Mouse (Mus musculus): Measurements from ENCODE around the gene Hdac4.
A peak's percentile ranks its signal among the peaks of the same experiment; 100 is the strongest.

Hdac4 gene

DNA sequence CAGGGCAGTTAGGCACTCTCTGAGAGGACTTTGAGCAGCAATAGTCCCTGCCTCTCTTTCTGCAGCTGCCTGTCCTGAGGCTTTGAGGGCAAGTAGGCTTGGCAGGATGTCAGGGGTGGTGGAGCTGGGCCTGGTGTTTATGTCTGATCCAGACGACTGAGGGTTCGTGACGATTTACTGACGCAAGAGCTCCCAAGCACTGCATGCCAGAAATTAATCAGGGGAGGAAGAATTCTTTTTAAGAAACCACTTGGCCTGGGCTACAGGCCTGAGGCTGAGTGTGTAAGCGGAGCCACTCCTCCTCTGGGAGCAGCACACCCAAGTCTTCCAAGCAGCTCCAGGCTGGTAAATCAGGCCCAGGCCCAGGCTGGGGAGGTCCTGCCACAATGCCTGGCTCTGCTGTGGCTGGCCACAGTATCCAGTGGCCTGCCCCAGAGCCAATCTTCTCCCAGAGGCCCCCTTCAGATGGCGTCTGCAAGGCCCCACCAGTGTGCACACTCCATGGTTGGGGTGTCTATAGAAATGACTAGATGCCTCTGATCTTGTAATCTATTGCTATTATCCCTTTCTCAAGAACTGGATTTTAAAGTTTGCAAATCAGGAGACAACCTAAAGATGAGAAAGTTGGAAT is 64.9 kb downstream of the Hdac4 start:
- DNase-seq (ENCODE audit: low read depth): peak; percentile 100

DNA sequence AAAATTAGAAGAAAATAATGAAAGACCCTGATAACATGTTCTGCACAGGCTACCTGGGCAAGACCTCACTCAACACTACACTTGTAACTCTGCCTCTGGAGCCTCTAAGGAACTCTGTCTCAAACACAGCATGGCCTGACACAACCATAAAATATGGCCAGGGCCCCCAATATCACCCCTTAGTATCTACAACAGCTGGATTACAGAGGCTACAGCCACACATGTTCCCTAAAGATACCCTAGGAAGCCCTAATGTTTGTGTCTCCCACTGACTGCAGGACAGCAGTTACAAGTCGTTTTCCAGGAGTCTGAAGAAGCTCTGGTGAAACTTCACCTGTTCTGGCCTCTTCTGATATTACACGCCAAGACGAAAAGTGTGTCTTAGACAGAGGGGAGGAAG is 65.7 kb downstream of the Hdac4 start:
- no peak for DNase-seq (ENCODE audit: low read depth)

DNA sequence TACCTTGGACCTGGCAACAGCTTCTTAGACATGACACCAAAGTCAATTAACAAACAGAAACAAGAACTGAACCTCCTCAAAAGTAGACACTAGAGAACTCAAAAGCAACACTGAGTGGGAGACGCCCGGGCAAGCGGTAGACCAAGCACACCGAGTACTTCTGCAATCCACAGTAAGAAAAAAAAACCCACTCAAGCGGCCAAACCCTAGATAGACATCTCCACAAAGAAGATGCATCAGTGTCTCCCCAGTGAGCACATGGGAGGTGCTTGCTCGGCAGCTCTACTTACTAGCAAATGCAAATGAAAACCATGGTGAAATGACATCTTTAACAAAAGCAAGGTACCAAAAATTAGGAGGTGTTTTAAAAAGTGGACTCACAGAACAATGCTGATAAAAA is 67.7 kb downstream of the Hdac4 start:
- DNase-seq (ENCODE audit: low read depth): no peak

DNA sequence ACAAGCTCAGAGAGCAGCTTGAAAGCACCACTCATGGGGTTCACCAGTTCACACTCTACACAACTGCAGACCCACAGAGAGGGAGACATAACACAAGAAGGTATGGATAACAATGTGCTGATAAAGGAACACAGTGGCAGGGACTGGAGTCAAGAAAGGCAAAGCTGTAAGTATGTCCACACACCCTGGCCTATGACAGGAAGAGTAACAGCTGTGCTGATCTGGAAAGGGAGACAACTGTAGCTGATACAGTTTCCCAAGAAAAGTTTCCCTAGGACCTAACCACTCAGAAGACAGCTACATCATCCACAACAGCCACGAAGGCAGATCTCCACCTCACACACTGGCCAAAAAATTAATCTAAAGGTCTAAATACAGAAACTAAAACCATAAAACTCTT is 68.1 kb downstream of the Hdac4 start:
- DNase-seq (ENCODE audit: low read depth): no peak

DNA sequence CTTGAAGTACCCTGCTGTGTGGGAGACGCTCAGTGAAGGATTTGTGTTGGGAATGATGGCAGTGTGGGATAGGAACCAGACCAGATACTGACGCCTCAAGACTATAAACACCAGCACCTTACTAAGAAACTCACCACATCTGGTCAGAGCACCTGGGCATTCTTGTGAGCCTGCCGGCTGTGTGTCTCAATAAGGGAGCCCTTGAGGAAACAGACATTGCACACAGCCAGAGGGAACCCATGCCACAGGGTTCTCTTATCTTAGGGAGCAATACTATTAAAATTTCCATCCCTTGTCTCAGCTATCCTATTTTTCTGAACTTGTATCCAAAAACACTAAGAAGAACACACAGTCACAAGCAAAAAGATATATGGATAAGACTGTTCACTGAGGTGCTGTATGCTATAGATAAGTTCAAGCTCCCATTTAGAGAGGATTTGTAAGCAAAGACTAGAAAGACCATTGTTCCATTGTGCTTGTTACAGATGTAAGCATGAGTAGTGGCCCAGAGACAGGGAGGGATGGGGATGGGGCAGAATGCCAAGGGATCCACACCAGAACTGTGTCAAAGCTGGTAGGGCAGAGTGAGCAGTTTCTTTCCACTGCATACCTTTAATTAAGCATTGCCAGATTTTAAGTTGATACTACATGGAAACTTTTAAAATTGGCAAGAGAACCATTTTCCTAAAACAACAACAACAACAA is 70.8 kb downstream of the Hdac4 start:
- no peak for DNase-seq (ENCODE audit: low read depth)

DNA sequence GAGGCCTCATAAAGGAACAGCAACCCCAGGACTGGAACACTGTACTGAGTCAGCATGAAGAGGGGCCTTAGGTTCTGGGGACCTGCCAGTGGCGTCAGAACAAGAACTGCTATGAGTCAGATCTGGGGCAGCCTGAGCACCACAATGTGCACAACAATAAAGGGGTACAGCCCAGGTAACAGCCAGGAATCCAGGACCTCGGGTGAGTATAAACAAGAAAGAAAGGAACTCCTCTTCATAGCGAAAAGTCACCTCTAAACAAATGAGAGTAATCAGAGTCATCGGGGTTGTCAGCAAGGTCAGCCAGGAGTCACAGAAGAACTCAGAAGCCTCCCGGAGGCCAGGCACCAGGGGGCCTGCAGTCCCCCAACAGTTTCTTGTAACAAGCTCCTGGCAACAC is 76.2 kb downstream of the Hdac4 start:
- peak; percentile 65 for DNase-seq (ENCODE audit: low read depth)

DNA sequence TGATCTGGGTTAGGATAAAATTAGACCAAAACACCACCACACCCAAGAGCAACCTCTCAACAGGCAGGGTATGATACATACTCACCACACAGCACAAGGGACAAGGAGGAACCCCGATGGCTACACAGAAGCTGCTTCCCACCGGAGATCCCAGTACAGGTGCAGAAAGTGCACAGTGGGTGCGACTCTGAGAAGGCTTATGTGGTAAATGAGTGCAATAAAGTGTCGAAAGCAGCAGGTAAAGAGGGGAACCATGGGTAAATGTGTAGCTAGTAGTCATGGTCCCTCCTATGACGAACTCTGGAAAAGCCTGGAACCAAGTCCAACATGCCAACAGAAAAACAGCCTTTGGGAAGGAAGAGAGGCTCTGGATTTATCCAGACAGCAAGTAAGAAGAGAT is 77.9 kb downstream of the Hdac4 start:
- no peak for DNase-seq (ENCODE audit: low read depth)

DNA sequence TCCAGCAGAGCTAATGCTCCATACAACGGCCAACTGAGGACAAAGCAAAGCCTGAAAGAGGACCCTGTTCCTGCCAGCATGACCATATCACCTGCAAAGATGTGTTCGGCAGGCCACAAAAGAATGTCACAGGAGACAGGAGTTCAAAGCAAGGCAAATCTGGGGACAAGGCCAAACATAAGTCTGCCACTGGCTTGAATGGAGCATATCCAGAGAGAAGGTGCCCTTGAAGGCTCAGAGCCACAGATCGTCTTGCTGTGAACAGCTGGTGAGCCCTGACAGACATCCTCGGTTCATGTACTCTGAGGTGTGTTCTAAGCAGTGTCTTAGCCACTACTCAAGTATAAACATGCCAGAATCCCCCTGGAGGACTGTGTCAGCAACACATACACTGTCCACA is 79.3 kb downstream of the Hdac4 start:
- no peak for DNase-seq (ENCODE audit: low read depth)

DNA sequence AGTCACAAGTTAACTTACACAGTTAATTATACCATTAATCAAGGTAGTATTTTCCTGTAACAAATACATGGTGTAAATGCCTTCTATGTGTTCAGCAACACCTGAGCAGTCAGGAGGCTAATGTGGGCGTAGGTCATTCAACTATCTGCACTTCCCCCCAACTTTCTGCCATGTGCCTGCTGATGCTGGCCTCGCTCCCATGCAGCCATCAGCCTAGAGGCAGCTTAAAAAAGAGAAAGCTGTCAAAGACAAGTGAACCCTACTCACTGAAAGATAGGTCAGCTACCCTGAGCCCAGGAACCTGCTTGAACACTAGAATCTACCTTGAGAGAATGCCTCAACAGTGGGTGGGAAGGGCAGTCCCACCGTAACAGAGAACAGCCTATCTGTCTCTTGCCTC is 81.4 kb downstream of the Hdac4 start:
- no peak for DNase-seq (ENCODE audit: low read depth)

DNA sequence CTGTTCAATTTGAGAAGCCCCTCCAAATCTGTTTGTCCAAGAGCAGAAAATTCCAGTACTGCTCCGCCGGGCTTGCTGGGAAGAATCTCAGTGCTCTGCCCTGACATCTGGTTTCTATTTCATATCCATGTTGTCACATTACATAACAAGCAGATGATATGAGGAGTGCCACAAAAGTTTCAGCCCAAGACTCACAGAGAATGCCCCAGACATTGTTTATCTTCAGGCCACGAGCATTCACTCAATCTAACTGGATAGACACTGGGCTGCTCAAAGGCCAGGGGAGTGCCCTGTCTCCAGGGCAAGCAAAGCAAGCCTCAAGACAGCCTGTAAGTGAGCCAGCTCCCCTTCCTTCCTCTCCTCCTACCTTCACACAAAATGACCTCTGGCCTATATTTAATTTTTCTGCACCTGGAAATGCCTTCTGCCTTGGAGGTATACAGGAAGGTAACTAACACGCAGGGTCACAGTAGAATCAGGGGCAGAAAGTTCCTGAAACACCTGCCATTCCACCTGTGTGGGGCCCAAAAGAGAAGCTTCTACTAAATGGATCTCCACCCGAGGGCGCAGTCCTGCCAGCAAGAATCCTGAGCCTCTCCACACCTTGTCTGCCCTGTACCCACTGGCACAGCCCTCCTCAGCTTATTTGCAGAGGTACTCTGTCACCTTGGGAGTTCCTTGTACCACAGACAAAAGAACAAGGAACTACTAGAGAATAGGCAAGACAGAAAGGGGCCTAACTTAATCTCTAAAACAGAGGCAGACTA is 82.1 kb downstream of the Hdac4 start:
- DNase-seq (ENCODE audit: low read depth): peak; percentile 58

DNA sequence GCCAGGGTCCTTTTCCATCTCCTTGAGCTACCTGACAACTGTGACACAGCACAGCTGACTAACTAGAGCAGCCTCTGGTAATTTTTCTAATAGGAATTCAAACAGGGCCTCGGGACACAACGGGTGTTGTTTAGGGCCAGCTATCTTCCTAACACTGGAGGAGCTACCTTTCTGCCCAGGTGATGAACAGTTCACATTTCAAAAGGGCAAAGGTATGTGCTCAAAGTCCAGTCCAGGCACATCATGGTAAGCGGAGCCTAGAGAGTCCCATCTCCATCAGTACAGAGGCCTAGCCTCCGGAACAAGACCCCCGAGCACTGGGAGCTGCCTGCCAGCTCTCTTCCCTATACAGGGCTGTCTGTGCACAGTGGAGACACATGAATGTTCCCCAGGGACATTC is 82.9 kb downstream of the Hdac4 start:
- no peak for DNase-seq (ENCODE audit: low read depth)

DNA sequence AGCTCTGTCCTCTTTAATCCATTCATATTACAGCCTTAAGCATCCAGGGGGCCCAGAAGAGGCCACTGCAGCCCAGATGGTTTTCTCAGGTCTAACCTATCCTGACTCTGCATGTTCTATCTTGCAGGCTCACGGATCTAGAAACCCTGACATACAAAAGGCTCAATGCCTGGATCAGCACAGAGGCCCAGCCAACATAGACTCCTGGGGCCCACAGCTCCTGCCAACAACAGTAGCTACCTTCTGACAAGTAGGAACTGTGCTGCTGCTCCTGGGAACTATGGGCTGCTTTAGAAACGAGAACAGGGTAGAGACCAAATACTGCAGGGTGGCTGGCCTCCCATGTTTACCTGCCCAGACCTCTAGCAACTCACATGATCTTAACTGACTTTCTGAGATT is 83.9 kb downstream of the Hdac4 start:
- DNase-seq (ENCODE audit: low read depth): no peak

DNA sequence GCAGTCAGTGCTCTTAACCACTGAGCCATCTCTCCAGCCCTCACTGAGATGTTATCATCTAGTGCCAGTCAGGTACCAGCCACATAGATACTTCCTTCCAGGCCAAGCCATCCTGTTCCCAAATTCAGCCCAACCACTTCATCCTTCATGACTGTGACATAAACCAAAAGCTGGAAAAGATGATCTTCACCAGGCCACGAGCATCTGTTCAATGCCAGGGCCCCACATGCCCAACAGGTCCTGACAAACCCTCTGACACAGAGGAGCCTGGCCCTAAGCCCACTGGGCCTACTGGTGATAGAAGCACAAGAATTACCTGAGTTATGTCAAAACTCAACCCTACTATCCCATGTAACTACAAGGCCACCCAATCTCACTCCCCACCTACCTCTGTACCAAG is 84.5 kb downstream of the Hdac4 start:
- DNase-seq (ENCODE audit: low read depth): no peak

DNA sequence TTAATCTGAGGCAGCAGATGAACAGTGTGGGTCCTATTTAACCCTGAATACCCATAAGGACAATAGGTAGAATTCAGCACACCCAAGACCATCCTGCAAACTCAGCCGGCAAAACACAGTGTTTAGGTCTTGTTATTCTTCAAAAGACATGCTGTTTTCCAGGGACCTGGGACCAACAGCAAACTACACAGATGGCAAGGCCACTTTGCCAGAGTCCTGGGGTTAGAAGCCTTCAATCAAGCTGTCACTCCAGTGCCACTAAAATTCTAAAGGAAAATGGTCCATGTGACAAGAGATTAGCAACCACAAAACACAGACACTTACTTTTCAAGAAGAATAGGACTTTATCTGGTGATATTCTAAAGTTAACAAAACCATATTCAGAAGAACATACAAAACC is 86.3 kb downstream of the Hdac4 start:
- DNase-seq (ENCODE audit: low read depth): no peak

DNA sequence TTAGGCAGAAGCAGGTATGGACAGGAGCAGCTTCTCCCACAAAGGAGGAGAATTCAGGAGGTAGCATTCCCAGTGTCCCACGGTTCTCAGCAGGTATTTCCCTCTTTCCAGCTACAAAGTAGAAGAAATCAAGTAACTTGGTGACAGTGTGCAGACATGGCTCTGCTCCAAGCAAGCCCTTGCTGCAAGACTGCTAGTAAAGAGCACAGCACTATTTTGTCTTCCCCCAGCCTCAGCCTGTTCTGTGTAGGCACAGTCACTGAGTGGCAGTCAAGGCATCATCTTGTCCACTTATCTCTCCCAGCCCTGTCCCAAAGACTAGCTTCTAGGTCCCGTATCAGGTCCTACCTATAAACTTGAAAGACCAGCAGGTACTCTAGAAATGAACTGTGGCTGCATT is 86.9 kb downstream of the Hdac4 start:
- no peak for DNase-seq (ENCODE audit: low read depth)

DNA sequence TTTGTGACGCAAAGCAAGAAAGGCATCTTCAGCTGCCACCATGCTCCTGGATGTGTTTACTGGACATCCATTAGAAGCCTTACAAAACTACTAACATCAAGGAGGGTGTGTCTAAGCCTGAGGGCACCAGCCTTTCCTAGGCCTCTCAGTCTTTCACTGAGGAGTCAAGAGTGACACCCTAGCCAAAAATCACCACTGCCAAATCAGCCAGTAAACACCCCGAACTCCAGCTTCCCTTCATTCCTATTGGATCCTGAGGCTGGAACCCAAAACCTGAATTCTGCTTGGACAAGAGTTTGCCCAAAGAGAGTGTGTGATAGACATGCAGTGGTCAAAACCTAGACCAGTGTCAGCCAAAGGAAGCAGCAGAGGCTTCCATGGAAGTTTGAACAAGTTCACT is 87.5 kb downstream of the Hdac4 start:
- no peak for DNase-seq (ENCODE audit: low read depth)

DNA sequence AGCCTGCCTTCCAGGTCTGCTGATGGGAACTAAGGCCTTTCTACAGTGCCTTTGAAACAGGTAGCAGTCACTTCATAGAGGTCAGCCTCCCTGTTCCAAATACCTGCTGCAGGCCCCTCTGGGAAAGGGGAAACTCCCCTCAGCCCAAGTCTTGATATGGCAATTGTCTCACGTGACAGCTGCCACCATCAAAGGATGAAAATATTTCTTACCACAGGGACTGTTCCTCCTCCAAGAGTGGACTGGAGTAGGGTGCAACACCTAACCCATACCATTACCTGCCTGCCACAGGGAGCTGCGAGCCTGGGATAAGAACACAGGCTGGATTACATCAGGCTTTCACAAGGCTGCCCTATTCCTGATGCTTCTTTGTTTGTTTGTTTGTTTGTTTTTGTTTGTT is 88.0 kb downstream of the Hdac4 start:
- DNase-seq (ENCODE audit: low read depth): no peak

DNA sequence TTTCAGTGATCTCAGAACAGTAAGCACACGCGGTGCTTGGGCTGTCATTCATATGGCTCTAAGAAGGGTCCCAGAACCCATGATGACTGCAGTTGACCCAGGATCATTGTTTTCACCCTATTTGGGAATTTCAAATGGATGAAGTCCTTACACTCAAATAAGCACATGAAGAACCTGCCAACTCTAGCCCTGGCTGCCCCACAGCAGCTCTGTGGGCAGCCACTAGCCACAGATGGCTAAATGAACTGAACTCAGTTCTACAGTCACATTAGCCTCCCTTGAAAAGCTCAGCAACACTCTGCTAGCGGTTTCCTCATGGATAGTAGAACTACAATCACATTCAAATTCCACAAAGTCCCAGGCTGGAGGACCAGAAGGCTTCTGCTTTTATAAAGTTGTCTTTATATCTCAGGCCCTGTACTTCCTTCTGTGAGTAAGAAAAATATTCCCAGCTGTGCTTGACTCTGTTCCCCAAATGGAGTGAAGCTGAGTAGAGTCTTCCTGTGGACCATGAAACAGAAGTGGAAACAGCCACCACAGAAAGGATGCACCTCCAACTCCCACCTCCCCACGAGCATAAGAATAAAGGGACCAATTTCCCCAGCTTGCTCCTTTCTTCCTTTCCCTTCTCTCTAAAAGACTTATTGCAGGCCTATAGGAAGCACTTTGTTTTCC is 88.9 kb downstream of the Hdac4 start:
- DNase-seq (ENCODE audit: low read depth): no peak

DNA sequence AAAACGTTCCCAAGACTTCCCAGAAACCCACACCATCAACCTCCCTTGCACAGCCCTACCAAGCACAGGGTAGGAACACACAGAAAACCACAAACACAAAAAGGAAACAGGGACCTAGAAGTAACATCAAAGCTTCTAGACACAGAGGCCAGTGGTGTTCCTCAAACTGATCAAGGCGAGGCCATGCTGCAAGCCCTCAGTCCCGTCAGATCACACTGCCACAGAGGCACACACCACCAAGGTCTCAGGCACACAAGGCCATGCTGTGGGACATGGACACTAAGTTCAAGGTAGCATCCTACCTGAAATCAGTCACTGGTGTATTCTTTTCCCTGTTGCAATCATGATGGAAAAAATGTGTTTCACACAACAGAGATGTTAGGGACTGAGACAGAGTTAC is 90.8 kb downstream of the Hdac4 start:
- DNase-seq (ENCODE audit: low read depth): no peak

DNA sequence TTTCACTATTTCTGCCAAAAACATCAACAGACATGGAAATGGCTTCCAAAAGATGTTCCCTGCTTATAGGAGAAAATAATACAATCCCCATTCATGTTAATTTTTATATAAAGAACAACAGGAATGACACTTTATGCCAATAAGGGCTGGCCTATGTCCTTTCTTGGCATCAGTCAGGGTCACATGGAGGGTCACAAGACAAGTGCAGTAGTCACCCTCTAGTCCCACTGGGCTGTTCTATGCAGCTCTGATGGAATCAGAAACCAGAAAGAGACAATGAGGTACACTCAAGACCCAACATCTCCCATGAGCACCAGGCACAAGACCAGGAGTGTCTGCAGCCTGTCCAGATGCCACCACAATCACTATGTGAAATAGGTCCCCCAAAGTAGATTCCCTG is 91.5 kb downstream of the Hdac4 start:
- no peak for DNase-seq (ENCODE audit: low read depth)

DNA sequence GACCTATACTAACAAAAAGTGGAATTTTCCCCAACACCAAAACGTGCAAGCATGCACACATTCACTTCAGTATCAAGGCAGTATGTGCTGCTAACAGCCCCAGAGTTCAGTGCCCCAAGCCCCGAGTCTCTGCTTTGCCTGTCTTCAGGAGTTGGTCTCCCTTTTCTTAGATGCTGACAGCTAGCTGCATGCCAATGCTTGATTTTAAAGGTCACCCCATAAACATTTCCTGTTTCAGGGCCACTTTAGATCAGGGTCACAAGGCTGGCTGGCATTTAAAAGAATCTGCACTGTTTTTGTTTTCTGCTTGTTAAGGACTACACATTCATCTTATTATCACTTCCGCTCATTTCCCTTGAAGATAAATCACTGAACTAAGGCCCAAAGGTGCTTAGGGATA is 92.1 kb downstream of the Hdac4 start:
- no peak for DNase-seq (ENCODE audit: low read depth)

DNA sequence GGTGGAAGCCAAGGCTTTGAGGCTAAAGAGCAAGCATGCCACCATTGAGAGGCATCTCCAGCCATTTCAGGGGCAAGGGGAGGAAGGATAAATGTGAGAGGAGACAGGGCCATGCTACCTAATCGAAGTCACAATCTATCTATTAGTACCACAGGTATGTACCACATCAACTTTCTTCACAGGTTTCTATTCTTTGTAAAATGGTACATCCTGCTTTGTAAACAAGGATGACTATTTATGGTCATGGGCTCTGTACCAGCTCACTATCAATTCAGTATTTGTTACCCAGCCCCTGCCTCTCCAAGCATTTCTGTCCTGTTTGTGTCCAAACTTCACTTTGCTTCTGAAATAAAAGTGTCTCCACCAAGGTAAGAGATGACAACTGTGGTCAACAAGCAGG is 92.7 kb downstream of the Hdac4 start:
- no peak for DNase-seq (ENCODE audit: low read depth)

DNA sequence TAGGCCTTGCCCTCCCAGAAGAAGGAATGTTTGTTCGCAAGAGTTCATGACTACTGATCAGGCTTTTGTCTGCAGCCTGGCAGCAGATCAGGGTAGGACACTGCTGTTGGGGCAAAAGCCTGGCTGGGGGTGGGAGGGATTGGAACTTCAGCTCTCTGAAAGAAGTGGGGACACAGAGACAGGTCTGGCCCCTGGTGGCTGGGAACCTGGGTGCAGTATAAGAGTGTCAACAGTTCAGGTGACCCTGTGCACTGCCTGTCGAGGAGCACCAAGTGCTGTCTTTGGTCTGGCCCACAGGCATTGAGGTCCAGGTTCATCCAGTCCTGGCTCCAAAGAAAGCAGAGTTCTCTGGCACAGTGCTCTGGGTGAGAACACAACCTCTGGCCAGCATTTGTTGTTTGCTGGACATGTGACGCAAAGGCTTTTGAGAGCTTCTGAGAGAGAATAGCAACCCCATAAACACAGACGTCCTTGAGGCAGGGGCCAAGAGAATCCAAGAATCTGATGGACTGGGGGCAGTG is 95.1 kb downstream of the Hdac4 start:
- DNase-seq (ENCODE audit: low read depth): no peak

Measured in NIH3T3 (cell line).